Mouse (Mus musculus) retina, postnatal 7 days (tissue): ENCODE measurements around the gene E130114P18Rik.

ENCODE experiments used
- DNase-seq: peaks from one replicate; pipeline ENCODE4 v3.0.0-alpha.2; 2012; ENCODE audit warnings: low read depth, low spot score

E130114P18Rik gene

GRCm38 (mm10) chr4:97751483-97752251, 26.2 kb downstream of the E130114P18Rik start:
- no peak for DNase-seq

- peak; percentile 75 for DNase-seq
Measured at GRCm38 (mm10) chr4:97751030-97751482, 26.8 kb downstream of the E130114P18Rik start.

- DNase-seq = no peak
Measured at GRCm38 (mm10) chr4:97750401-97750800, 27.5 kb downstream of the E130114P18Rik start.

- no peak for DNase-seq
Measured at GRCm38 (mm10) chr4:97746106-97746900, 31.6 kb downstream of the E130114P18Rik start.

GRCm38 (mm10) chr4:97745296-97746105, 32.4 kb downstream of the E130114P18Rik start:
- peak; percentile 68 for DNase-seq

- DNase-seq = no peak
Measured at GRCm38 (mm10) chr4:97743932-97744331, 33.9 kb downstream of the E130114P18Rik start.

GRCm38 (mm10) chr4:97733392-97733791, 44.5 kb downstream of the E130114P18Rik start:
- no peak for DNase-seq

- no peak for DNase-seq
Measured at GRCm38 (mm10) chr4:97730416-97730815, 47.5 kb downstream of the E130114P18Rik start.

GRCm38 (mm10) chr4:97729999-97730398, 47.9 kb downstream of the E130114P18Rik start:
- DNase-seq = no peak

- DNase-seq = no peak
Measured at GRCm38 (mm10) chr4:97728520-97728919, 49.4 kb downstream of the E130114P18Rik start.

- DNase-seq = no peak
Measured at GRCm38 (mm10) chr4:97723374-97723773, 54.5 kb downstream of the E130114P18Rik start.

- no peak for DNase-seq
Measured at GRCm38 (mm10) chr4:97722666-97723065, 55.2 kb downstream of the E130114P18Rik start.

- DNase-seq = no peak
Measured at GRCm38 (mm10) chr4:97714616-97715015, 63.3 kb downstream of the E130114P18Rik start.

- DNase-seq = no peak
Measured at GRCm38 (mm10) chr4:97714101-97714615, 63.7 kb downstream of the E130114P18Rik start.

GRCm38 (mm10) chr4:97712547-97712946, 65.3 kb downstream of the E130114P18Rik start:
- no peak for DNase-seq

GRCm38 (mm10) chr4:97710048-97710765, 67.7 kb downstream of the E130114P18Rik start:
- no peak for DNase-seq

- no peak for DNase-seq
Measured at GRCm38 (mm10) chr4:97707373-97708152, 70.3 kb downstream of the E130114P18Rik start.

- no peak for DNase-seq
Measured at GRCm38 (mm10) chr4:97696684-97697615, 80.9 kb downstream of the E130114P18Rik start.
